Mouse (Mus musculus) hematopoietic stem cell, adult 5-6 weeks (primary cell): Measurements from ENCODE around the gene Pagr1b. TPM values are rescaled to one million over a fixed set of nuclear protein-coding genes. Genes with fewer than 3 reads are reported as not detected.

ENCODE experiments used
- ATAC-seq, 2 experiments: fragments of 125-278 bp in 1 of 2; replicated peaks in 1 of 2; 2 replicates each; pipeline ENCODE4 v1.8.0; 2016 to 2017; ENCODE audit warnings: inconsistent platforms in 2 of 2, mild to moderate bottlenecking in 2 of 2, moderate number of reproducible peaks in 2 of 2, low read depth in 1 of 2, moderate TSS enrichment in 1 of 2; ENCODE audit not compliant: low FRiP score in 2 of 2, poor library complexity in 2 of 2, severe bottlenecking in 2 of 2, insufficient read depth in 1 of 2, low TSS enrichment in 1 of 2
- total RNA-seq: library from RNA; stranded (forward); fragments of 172-1452, 232-1000 nt; gene quantifications from 2 replicates; pipeline ENCODE4 v1.2.3, GENCODE M21; 2017

Pagr1b gene
- total RNA-seq, 1 experiment from 2014 or later = not detected

DNA sequence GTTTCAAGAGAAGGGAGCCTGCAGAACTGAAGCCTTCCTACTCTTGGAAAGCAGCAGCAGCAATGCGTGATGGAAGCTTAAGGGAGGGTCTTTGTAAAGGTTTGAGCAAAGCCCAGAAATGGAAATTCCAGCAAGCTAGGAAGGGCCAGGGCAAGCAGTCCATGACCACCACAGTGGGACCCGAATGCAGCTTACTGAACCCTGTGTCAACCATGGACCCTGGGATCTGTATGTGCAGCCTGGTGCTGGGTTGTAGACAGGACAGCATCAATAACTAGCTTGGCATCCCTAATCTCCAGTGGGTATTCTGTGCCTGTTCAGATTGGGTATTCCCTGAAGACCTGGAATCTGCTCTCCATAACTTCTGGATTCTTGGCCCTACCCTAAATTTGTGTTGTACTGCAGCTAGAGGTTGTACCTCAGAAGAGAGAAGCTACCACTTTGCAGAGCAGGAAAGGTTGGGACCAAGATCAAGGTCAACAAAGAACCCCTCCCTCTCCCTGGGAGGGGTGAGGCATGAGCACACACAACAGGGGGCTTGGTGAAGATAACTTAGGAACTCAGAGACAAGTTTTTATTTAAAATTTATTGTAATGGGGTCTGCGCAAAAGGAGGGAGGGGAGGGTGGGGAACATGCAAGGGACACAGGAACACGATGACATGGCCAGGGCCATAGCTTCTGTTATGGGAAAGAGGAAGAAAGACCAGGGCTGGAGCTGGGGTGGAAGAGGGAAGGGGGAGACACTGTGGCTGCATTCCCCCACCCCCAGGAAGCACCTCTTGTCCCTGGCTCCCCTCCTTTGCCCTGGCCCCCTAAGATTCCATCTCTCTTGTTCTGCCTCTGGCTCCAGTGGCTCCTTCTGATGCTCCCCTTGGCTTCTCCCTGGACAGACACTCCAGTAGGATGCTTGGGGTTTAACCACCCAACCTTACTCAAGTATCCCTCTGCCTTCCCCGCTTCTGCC lies 5.6 kb upstream of the Pagr1b start:
- no peak for ATAC-seq

DNA sequence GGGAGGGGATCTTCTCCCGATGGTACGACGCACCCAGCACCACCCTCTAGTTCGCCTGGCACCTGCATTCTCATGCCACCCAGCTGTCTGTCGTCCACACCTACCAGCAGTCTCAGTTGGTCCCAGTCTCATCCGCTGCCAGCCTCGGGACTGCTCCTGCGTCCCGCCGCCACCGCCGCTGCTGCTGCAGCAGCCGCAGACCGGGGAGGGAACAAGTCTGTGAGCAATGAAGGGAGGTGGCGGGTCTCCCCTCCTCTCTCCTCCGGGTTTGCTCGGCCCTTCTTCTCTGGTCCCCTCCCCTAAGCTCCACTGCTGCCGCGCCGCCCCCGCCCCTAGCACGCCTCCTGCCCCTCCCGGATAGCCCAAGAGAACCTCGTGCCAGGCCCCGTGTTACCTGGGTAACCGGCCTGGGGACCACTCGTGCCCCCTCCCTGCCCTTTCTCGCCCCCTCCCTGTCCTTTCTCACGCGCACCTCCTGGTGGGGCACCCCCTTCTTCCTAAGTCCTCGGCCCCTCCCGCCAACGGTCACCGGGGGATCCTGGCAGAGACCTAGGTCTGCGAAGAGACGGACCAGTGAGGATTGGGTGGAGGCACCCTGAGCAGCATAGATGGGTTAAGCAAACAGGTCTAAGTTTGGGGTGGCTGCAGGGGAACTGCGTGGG lies 4.7 kb upstream of the Pagr1b start, which contains the start of the genes Gm42742 and Prrt2:
Gene Gm42742, minus strand, starts transcription at position 197 of the 662 bp plus-strand sequence.
Gene Prrt2, minus strand, starts transcription at position 311 of the 662 bp plus-strand sequence.
- 0 out of 4 replicates have a peak, but pooled peaks of 1 of the 2 experiments have one; percentile 3 for ATAC-seq

DNA sequence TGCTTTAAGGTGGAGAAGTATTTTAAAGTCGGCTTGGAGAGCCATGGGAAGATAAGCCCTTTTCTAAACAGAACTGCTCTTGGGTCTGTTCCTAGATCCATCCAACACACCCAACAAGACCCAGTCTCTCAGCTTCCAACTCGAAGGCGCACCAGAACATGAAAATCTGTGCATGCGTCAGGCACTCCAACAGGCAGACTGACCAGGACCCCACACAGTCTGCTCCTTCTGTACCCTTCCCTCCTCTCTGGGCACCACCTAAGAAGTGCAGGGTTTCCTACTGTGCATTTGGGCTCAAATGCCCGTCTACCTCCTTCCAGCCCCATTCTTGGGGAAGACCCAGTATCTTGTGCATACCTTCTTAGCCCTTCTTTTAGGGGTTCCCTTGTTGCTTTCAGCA lies 4.2 kb upstream of the Pagr1b start:
- ATAC-seq = no peak

DNA sequence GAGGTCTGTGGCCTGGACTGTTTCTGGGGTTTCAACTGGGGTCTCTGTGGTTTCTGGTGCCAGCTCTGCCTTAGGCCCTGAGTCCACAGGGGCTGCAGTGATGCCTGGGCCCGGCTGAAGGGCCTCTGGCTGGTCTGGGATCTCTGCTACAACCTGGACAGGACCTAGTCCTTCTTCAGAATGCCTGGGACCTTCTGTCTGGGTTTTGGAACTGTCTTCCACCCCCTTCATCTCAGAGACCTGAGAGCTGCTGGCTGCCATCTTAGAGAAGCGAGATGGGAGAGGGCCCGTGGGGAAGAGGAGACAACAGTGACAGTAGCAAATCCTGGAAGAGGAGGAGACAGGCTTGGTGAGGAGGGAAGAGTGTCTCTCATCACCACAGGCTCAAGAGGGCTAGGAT lies 3.7 kb upstream of the Pagr1b start:
- no peak for ATAC-seq

DNA sequence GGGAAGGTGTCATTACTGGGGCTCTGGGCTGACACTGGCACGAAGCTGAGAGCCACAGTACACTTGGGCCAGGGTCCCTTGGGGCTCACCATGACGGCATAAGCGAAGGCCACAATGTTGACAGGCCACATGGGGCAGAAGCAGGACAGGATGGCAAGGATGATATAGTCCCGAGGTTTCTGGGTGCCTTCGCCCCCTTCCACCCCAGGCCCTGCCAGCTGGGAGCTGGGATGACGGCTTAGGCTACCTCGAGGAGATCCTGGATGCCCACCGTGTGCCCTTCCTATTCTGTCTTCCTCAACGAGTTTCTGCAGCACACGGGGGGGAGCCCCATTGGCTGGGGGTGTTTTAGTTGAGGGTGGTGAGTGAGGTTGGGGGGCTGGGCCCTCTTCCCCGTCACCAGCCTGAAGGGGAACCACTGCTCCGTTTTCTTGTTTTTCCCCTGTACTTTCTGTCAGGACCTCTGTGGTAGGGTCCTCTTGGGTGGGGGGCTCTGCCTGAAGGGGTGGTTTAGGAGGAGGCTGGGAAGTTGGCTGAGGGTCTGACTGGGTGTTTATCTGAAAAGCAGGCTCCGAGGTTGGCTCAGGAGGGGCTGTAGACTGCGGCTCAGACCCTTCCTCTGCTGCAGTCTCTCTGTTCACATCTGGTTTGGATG lies 3.1 kb upstream of the Pagr1b start:
- ATAC-seq = no peak

DNA sequence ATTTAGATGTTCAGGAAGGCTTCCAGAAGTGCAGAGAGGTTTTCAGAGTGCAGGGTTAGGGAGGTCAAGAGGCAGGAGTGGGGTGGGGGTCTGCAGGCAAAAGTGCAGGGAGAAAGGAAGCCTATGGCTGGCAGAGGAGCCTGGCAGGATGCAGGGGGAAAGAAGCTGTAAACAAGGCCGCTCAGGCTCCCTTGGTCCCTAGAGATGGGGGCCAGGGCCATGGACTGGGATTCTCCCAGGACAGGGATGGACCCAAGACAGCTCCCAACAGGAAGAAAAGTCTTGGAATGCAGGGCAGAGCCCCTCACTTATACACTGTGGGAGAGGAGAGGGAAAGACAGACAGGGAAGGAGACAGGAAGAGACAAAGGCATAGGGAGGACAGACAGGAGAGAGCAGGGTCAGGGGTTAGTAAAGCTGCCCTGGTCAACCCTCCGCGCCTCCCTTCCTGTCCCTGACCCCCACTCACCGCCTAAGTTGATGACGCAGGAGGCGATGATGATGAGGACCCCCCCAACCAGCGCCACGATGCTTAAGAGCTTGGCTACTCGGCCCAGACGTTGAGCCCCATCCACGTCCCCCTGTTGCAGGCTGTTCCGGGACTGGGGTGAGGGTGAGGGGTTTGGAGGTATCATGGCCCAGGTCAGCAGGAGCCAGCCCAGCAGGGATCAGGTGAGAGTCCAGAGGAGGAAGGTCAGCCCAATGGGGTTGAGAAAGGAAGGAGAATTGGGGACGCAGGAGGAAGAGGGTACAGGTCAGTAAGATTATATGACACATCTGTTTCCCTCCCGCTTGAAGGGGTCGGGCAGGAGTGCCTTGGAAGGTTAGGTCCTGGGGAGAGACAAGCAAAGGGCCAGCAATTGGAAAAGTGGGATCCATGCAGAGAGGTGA lies 2.4 kb upstream of the Pagr1b start:
- no peak for ATAC-seq

DNA sequence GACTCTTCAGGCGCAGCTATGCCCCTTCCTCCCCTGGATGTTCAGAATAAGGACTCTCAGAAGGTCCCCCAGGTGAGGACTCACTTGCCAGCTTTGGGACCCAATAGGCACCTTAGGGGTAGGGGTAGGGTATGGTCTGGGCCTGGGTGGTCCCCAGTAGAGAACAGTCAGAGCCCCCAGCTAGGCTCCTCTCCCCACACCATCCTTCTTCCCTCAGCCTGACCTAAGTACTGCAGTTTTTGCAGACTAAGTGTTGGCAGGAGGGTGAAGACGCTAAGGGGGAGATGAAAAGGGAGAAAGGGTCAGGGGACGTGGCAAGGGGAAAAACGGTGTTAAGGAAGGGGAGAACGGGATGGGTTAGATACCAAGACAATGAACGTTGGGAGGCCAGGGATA lies 1.7 kb upstream of the Pagr1b start:
- no peak for ATAC-seq

DNA sequence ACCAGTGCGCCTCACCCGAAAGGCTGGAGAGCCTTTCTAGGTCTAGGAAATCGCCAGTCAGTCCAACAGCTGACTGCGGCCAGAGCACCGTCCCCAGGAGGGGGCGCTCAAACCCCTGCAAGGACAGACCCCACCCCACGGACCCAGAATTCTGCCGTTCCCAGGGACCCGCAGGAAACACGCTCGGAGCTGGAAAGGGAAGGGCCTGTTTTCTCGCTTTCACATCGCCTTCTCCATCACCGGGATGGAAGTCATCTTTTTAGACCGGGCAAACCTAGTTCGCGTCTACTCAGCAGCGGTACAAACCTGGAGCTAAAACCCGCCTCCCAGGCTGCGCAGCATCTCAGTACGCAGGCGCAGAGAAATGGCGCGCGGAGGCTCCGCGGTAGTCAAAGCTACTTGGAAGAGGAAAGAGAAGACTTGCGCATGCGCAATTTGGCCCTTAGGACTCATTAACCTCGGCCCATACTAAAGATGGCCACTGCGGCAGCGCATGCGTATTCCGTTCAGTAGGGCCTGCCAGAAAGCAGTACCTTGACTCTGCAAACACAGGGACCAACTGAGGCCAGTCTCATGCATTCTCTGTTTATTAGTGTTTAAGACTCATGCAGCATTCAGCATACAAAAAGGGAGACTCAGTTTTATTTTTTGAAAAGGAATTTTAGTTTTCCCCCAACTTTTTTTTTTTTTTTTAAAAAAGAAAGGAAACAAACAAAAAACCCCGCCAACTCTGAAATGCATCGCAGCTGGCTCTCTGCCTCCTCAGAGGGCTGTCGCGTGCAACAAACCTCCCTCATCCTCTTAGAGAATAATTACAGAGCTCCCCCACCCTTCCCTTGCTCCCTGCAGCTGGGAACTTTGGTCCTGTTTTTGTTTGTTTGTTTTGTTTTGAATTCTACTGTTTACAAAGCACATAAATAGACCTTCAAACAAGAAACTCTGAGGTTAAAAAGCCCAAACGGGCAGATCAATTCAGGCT lies 976 bp upstream of the Pagr1b start, which contains the start of gene Pagr1a:
Gene Pagr1a, minus strand, starts transcription at position 382 of the 979 bp plus-strand sequence.
- ATAC-seq = peak; percentile 63 to 79

DNA sequence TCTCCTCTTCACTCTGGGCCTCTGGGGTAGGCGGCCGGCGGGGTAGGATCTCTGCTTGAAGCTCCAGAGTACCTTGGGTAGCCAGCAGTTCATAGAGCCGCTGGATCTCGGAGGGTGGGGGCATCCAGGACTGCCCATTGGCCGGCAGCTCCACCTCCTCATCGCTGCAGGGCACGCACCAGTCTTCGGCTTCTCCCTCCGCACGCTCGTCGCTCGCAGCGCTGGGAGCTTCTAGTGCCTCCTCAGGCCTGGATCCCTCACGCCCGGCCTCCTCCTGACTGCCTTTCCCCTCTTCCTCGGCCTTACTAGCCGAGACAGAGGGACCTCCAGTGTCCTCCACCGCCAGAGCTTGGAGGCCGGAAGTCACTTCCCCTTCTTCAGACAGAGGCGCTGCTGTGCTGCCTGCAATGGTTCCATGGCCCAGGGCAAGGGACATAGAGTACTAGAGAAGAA lies 228 bp upstream of the Pagr1b start:
- peak; percentile 34 to 47 for ATAC-seq

DNA sequence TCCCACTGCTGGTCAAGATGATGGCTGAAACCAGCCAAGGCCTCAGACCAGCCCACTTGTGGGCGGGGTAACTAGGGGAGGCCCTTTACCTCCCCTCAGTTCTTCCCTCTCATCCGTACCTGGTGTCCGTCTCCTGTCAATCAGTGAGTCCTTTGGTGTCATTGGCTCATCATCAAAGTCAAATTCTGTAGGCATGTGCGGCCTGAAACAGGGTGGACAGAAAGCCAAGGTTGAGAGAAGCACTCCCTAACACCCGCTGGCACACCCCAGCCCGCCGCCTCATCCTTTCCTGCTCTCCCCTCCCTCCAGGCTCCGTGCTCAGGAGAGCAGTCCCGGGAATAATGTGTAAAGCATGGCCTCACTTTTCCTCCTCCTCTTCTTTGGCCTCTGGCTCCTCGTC lies 203 bp downstream of the Pagr1b start:
- ATAC-seq = no peak

DNA sequence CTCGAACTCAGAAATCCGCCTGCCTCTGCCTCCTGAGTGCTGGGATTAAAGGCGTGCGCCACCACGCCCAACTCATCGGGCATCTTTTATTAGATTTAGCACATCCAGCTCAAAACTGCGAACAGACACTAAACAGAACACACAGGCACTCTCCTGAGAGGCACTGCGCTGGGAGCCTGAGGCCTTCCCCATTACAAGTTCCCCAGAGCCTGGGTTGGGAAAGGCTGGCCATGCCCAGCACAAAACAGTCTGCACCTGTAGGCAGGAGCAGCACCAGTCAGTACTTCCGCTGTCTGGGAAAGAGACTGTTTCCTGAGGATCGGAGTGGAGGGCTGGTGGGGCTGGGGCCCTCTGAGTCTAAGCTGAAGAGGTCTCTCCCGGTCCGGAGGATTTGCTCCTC lies 1.3 kb downstream of the Pagr1b start:
- no peak for ATAC-seq

DNA sequence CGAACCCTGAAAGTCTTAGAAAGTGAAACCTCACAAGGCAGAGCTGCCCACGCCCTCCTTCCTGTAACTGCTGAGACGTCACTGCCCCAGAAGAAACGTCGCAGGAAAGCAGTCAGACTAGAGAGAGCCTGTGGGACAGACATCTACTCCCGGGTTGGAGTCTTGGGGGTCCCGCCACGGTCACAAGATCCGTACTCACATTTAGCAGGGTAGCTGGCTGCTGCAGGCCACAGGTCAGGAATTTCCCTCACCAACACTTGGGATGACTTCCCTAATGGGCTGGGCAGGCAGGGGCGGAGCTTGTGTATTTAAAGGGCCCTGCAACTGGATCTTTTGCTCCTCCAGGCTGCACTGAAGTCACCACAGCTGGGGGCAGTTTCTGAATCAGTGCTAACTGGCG lies 2.0 kb downstream of the Pagr1b start, which contains the start of gene Mvp:
Gene Mvp, minus strand, starts transcription at position 302 of the 400 bp plus-strand sequence.
- peak in 1 of 2 experiments; percentile 49; a peak in 2 of 4 replicates for ATAC-seq

DNA sequence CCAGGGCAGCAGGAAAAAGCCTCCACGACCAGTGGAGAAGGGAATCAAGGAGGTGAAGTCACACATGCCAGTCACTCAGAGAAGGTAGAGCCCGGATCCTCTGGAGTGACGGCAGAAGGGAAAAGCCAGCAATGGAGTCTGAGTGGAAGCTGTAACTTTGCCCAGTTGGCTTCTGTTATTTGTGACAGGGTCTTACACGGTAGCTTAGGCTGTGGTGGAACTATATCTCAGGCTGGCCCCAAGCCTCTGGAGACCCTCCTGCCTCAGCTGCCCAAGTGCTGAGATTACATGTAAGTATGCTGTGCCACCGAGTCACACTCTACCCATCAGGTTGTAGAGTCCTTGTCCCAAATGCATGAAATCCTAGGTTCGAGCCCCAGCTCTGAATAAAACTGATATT lies 2.9 kb downstream of the Pagr1b start:
- ATAC-seq = no peak

DNA sequence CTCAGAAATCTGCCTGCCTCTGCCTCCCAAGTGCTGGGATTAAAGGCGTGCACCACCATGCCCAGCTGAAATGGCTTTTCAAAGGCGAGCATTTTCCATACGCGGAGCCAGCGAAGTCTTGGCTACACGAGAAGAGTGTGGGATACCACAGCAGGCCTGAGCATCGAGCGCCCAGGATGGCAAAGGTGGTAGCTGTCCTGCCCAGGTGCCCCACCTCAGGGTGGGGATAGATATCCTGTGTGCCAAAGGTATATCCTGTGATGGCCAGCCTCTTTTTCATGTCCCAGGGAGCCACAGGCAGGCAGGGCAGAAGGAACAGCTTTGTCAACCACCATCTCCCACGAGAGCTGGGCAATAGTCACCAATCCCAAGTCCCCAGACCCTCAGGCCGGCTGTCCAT lies 3.4 kb downstream of the Pagr1b start:
- no peak for ATAC-seq

DNA sequence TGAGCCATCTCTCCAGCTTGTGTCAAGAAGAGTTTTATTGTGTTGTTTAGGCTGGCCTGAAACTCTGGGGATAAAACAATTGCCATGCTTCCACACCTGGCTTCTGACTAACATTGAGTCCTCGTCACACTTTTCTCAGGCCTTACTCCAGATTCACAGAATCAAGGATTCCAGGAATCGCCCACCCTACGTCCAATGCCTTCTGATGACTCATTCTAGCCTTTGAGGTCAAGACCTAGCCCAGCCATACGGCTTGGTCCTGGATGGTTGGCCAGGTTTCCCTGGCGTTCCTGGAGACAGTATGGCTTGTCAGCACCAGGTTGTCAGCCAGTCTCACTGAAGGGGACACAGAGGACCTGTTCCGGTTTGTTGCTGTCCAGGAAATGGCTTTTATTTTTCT lies 3.9 kb downstream of the Pagr1b start:
- ATAC-seq = no peak

DNA sequence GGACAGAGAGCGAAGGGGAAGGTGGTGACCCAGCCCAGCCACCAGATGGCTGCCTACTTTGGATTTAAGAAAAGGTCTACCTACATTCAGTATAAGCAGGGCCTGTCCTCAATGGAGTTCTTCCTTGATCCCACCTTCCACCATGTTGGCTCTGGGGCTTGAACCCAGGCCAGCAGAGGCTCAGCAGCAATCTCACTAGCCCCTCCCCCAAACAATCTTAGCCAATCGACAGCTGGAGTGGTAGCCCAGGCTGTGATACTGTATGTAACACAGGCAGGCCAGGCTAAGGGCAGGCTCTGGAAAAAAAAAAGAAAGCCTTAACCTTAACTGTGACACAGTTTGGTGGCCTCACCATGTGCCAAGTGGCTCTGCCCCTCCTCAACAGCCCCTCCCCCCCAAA lies 4.6 kb downstream of the Pagr1b start:
- ATAC-seq = no peak
